Mouse (Mus musculus) kidney, embryonic 14.5 days (tissue): ENCODE results near the gene Itsn1. TPM values are rescaled to one million over a fixed set of nuclear protein-coding genes. Genes with fewer than 3 reads are reported as not detected.
A peak's percentile ranks its signal among the peaks of the same experiment; 100 is the strongest.

Source experiments
- ATAC-seq: fragments of 200-750 bp; cut with Nextera tagmentation; 2 replicates; pipeline ENCODE4 v1.8.0; 2017; ENCODE audit warnings: moderate number of reproducible peaks, mild to moderate bottlenecking, moderate TSS enrichment, moderate library complexity; ENCODE audit not compliant: low FRiP score, low TSS enrichment
- H3K27ac ChIP-seq: fragments of 300-500 bp; sonication (generic); 2 replicates; pipeline ENCODE4 v1.5.1; 2014; ENCODE audit warnings: low read depth, mild to moderate bottlenecking, low read length, moderate library complexity, mixed read lengths
- H3K27me3 ChIP-seq: fragments of 300-500 bp; sonication (generic); 2 replicates; pipeline ENCODE4 v1.6.1; 2014; ENCODE audit warnings: mild to moderate bottlenecking, low read length; ENCODE audit not compliant: control insufficient read depth, insufficient read depth
- H3K36me3 ChIP-seq: fragments of 300-500 bp; sonication (generic); 2 replicates; pipeline ENCODE4 v1.6.1; 2014; ENCODE audit warnings: low read length, mixed read lengths; ENCODE audit not compliant: control insufficient read depth, insufficient read depth
- H3K4me1 ChIP-seq: fragments of 300-500 bp; sonication (generic); 2 replicates; pipeline ENCODE4 v1.6.1; 2014; ENCODE audit warnings: low read length, mixed read lengths; ENCODE audit not compliant: control insufficient read depth, insufficient read depth
- H3K4me2 ChIP-seq: fragments of 300-500 bp; sonication (generic); replicated peaks from 2 replicates; pipeline ENCODE4 v1.6.1; 2014; ENCODE audit warnings: low read depth, mild to moderate bottlenecking, low read length
- H3K4me3 ChIP-seq: fragments of 300-500 bp; sonication (generic); 2 replicates; pipeline ENCODE4 v1.5.1; 2014; ENCODE audit warnings: mild to moderate bottlenecking, low read length
- H3K9ac ChIP-seq: fragments of 300-500 bp; sonication (generic); 2 replicates; pipeline ENCODE4 v1.6.1; 2014; ENCODE audit warnings: low read depth, mild to moderate bottlenecking, low read length, moderate library complexity
- H3K9me3 ChIP-seq: fragments of 300-500 bp; sonication (generic); 2 replicates; pipeline ENCODE4 v1.6.1; 2016; ENCODE audit warnings: low read length; ENCODE audit not compliant: control insufficient read depth
- WGBS: fragments of 180-500 bp; shearing (Covaris S2); extraction: QIAGEN DNeasy Blood & Tissue Kit; methylation state at CpG from one replicate; pipeline ENCODE4 v1.1.7; 2014; 5-methylcytosine and 5-hydroxymethylcytosine counted together
- polyA plus RNA-seq: library from polyadenylated mRNA; unstranded; fragments of >200 nt; fragmentation: Nextera tagmentation; extraction: Ambion mirVana; gene quantifications from 2 replicates; pipeline ENCODE4 v1.2.1, GENCODE M21; 2014

Gene Itsn1
- polyA plus RNA-seq, 1 experiment from 2014 or later: 27.7 TPM

- Histone ChIP-seq H3K4me2 (no peak overlapping the region), H3K27ac (no peak overlapping the region), H3K4me3 (no peak overlapping the region), H3K27me3 (no peaks in the 10 kb centered on the region), H3K36me3 (no peaks in the 10 kb centered on the region), H3K9me3 (no peaks in the 10 kb centered on the region), H3K9ac (no peak overlapping the region), H3K4me1 (no peaks in the 10 kb centered on the region)
- WGBS: 71% methylated on average over 5 of the region's 5 CpGs
- no peak for ATAC-seq
Measured at GRCm38 (mm10) chr16:91938141-91938540, 209.1 kb downstream of the Itsn1 start.

- no peaks in the 10 kb centered on the region for H3K9me3 ChIP-seq
- no peaks in the 10 kb centered on the region for H3K27me3 ChIP-seq
- no peaks in the 10 kb centered on the region for H3K36me3 ChIP-seq
- no peaks in the 10 kb centered on the region for H3K4me1 ChIP-seq
- 69% methylated on average over 6 of the region's 6 CpGs for WGBS
- no peak overlapping the region for H3K4me2 ChIP-seq
- ATAC-seq: no peak
- H3K9ac ChIP-seq: no peak overlapping the region
- no peak overlapping the region for H3K4me3 ChIP-seq
- no peak overlapping the region for H3K27ac ChIP-seq
Measured at GRCm38 (mm10) chr16:91940726-91941125, 211.6 kb downstream of the Itsn1 start.

DNA sequence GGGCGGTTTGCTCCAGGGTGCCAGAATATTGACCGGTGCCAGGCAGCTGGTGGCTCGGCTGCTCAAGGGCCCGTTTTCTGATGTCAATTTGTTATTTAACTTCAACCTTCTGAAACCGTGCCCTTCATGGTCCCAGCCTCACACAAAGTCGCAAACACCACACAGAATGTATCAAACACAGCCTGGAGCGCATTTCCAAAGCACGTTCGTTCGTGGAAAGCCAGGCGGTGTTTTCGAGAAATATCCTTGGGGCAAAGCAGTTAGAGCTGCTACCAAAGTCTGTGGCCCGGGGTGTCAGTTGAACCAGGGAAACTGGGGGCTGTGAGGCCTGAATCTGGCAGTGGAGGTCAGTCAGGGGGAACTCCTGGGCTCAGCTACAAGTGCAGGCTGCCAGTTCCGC, 213.1 kb downstream of the Itsn1 start:
- no peaks in the 10 kb centered on the region for H3K27me3 ChIP-seq
- no peak overlapping the region for H3K9ac ChIP-seq
- no peak overlapping the region for H3K27ac ChIP-seq
- no peaks in the 10 kb centered on the region for H3K9me3 ChIP-seq
- no peak for ATAC-seq
- no peaks in the 10 kb centered on the region for H3K4me1 ChIP-seq
- H3K4me2 ChIP-seq: no peak overlapping the region
- 85% methylated on average over 14 of the region's 14 CpGs for WGBS
- no peak overlapping the region for H3K4me3 ChIP-seq
- no peaks in the 10 kb centered on the region for H3K36me3 ChIP-seq

DNA sequence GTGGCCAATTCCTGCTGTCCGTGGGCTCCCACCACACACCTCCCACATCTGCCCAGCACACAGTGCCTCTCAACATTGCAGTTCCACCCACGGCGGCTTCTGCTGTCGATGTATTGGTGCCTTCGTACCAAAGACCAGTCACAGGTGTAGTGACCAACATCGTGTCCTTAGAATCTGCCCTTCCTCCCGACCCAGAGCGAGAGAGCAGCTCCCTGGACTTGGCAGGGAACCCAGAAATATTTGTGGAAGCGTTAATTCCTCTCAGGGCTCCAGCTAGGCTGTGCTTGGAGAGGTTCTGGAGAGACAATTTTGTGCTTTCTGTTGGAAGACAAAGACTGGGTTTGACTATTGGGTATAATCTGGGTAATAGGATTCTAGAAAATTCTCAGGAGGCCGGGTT, 217.2 kb downstream of the Itsn1 start:
- no peaks in the 10 kb centered on the region for H3K36me3 ChIP-seq
- 88% methylated on average over 10 of the region's 10 CpGs for WGBS
- H3K27me3 ChIP-seq: no peaks in the 10 kb centered on the region
- H3K9me3 ChIP-seq: no peaks in the 10 kb centered on the region
- H3K4me2 ChIP-seq: no peak overlapping the region
- H3K27ac ChIP-seq: no peak overlapping the region
- no peaks in the 10 kb centered on the region for H3K4me1 ChIP-seq
- no peak overlapping the region for H3K9ac ChIP-seq
- ATAC-seq: no peak
- H3K4me3 ChIP-seq: no peak overlapping the region

DNA sequence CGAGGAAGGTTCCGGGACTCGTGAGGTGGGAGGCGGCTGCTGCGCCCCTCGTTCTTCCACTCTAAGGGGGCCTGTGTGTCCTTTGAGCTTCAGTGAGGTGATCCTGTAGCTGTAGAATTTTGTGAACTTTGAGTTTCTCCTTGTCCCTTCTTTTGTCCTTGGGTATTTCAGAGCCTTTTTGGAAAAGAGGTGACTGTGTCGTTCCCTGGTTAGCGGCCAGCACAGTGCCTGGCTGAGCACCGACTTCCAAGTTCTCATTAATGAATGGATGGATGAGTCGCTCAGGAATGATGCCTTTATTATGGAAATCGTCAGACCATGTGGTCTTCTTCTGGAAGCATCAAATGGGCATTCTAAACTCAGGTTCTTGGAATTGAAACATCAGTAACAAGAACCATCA, 218.0 kb downstream of the Itsn1 start:
- no peak overlapping the region for H3K9ac ChIP-seq
- WGBS: 82% methylated on average over 11 of the region's 11 CpGs
- no peak overlapping the region for H3K4me3 ChIP-seq
- no peaks in the 10 kb centered on the region for H3K9me3 ChIP-seq
- H3K4me2 ChIP-seq: no peak overlapping the region
- H3K27me3 ChIP-seq: no peaks in the 10 kb centered on the region
- no peak overlapping the region for H3K27ac ChIP-seq
- no peak for ATAC-seq
- no peaks in the 10 kb centered on the region for H3K36me3 ChIP-seq
- H3K4me1 ChIP-seq: no peaks in the 10 kb centered on the region

- no peaks in the 10 kb centered on the region for H3K4me1 ChIP-seq
- H3K27ac ChIP-seq: no peak overlapping the region
- H3K9me3 ChIP-seq: no peaks in the 10 kb centered on the region
- H3K9ac ChIP-seq: no peak overlapping the region
- ATAC-seq: no peak
- no peaks in the 10 kb centered on the region for H3K27me3 ChIP-seq
- H3K4me2 ChIP-seq: no peak overlapping the region
- H3K4me3 ChIP-seq: no peak overlapping the region
- no peaks in the 10 kb centered on the region for H3K36me3 ChIP-seq
- WGBS: 85% methylated on average over 4 of the region's 4 CpGs
Measured at GRCm38 (mm10) chr16:91953967-91954366, 224.9 kb downstream of the Itsn1 start.

- no peaks in the 10 kb centered on the region for H3K27me3 ChIP-seq
- H3K9me3 ChIP-seq: no peaks in the 10 kb centered on the region
- no peak overlapping the region for H3K4me3 ChIP-seq
- H3K4me1 ChIP-seq: no peaks in the 10 kb centered on the region
- H3K4me2 ChIP-seq: no peak overlapping the region
- H3K9ac ChIP-seq: no peak overlapping the region
- no peak for ATAC-seq
- WGBS: 89% methylated on average over 8 of the region's 8 CpGs
- H3K36me3 ChIP-seq: no peaks in the 10 kb centered on the region
- no peak overlapping the region for H3K27ac ChIP-seq
Measured at GRCm38 (mm10) chr16:91954766-91955165, 225.7 kb downstream of the Itsn1 start.

DNA sequence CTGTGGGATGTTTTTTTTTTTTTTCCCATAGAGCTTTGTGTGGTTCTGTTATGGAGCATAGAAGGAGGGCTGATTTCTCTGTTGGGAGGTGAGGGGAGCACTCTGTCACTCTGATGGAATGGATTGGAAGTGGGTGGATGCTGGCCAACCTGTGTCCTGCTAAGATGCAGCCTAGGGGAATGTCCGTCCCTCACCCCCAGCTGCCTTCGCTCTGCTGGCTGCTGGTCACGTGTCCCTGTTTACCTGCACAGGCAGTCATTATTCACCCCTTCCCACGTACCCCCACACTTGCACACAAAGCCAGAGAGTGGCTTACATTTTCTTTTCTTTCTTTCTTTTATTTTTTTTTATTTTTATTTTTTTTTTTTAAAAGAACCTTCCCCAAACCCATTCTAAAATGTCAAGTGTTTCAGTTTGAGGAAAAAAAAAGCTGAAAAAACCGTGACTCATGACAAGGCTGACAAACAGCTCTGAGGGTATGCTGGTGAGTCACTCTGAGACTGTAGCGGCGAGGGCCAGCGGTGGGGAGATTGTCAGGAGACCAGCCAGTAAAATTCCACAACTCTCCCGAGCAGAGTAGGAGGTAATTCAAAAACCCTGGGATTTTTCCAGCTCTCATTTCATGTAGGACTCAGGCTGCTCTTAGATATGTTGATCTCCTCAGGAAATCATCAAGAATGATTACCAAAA, 233.3 kb downstream of the Itsn1 start:
- peaks cover 4% of the 10 kb centered on the region; the same call in 1 of the 2 replicates for H3K9me3 ChIP-seq
- H3K36me3 ChIP-seq: no peaks in the 10 kb centered on the region
- H3K4me3 ChIP-seq: no peak overlapping the region
- 0 out of 2 replicates have a peak, but pooled peaks cover 3% of the 10 kb centered on the region for H3K4me1 ChIP-seq
- no peaks in the 10 kb centered on the region for H3K27me3 ChIP-seq
- ATAC-seq: peak; percentile 51; the same call in 1 of the 2 replicates
- no peak overlapping the region for H3K27ac ChIP-seq
- H3K4me2 ChIP-seq: no peak overlapping the region
- 17% methylated on average over 9 of the region's 9 CpGs for WGBS
- no peak overlapping the region; the same call in 1 of the 2 replicates for H3K9ac ChIP-seq

GRCm38 (mm10) chr16:91962894-91963555, 233.9 kb downstream of the Itsn1 start:
- H3K4me2 ChIP-seq: no peak overlapping the region
- no peaks in the 10 kb centered on the region for H3K36me3 ChIP-seq
- peak; percentile 41; the same call in 1 of the 2 replicates for ATAC-seq
- H3K4me1 ChIP-seq: 0 out of 2 replicates have a peak, but pooled peaks cover 3% of the 10 kb centered on the region
- H3K4me3 ChIP-seq: no peak overlapping the region
- WGBS: 66% methylated on average over 14 of the region's 14 CpGs
- H3K27ac ChIP-seq: no peak overlapping the region
- peaks cover 4% of the 10 kb centered on the region; the same call in 1 of the 2 replicates for H3K9me3 ChIP-seq
- H3K27me3 ChIP-seq: no peaks in the 10 kb centered on the region
- H3K9ac ChIP-seq: no peak overlapping the region
